Mouse (Mus musculus) small intestine, adult 2 months (tissue): ENCODE data around the gene Foxn3.

Experiments used
- CTCF ChIP-seq: fragments of 200-500 bp; IDR thresholded peaks from 2 replicates; pipeline ENCODE4 v1.5.1; 2012; ENCODE audit warnings: low read depth, mild to moderate bottlenecking, control low read depth, inconsistent platforms, low read length, moderate library complexity, mixed read lengths; ENCODE audit not compliant: insufficient replicate concordance, insufficient read length; ENCODE audit errors: extremely low read depth
- POLR2A ChIP-seq: fragments of 200-500 bp; IDR thresholded peaks from 2 replicates; pipeline ENCODE4 v1.6.1; 2012; ENCODE audit warnings: low read depth, mild to moderate bottlenecking, control low read depth, inconsistent platforms, low read length, moderate library complexity

DNA sequence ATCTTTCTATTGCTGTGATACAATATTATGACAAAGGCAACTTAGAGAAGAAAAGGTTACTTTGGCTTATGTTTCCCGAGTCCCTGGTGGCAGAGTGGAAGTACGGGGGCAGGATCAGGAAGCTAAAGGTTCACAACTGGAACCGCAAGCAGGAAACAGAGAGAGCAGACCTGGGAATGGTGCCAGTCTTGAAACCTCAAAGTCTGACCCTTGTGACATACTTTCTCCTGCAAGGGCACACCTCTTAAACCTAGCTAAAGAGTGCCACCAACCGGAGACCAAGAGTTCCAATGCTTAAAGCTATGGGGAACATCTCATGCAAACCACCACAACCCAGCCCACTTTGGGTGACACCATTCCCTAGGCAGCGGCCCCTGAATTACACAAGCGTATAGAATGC lies 414.2 kb downstream of the Foxn3 start:
- TF ChIP-seq CTCF (no peak), POLR2A (no peak)
